Mouse (Mus musculus) activated CD4-positive, CD25-positive, alpha-beta regulatory T cell, adult 4 months (primary cell): ENCODE results near the gene Gm5678. TPM values are rescaled to one million over a fixed set of nuclear protein-coding genes. Genes with fewer than 3 reads are reported as not detected.
"Not testable (repeated sequence)": the region's sequence is repeated elsewhere in the genome, so short reads cannot be mapped to it uniquely, and the experiment has no call there.

Source experiments
- ATAC-seq: one replicate; pipeline ENCODE4 v1.8.0; 2017
- polyA plus RNA-seq, 2 experiments: library from polyadenylated mRNA; unstranded; fragments of 100-300 nt; shearing (Covaris generic); gene quantifications; one replicate each; pipeline ENCODE4 v1.2.1; 2017

Gene Gm5678
- polyA plus RNA-seq, 2 experiments from 2014 or later, result 0.78 TPM; not detected in 1

GRCm38 (mm10) chr16:93608731-93609130 is 19.2 kb upstream of the Gm5678 start:
- no peak for ATAC-seq

GRCm38 (mm10) chr16:93609796-93610195 is 18.1 kb upstream of the Gm5678 start:
- no peak for ATAC-seq

- ATAC-seq, result no peak
Observed at GRCm38 (mm10) chr16:93610961-93611360, 16.9 kb upstream of the Gm5678 start.

- ATAC-seq, result peak; percentile 95
Observed at GRCm38 (mm10) chr16:93615118-93615870, 12.6 kb upstream of the Gm5678 start.

- ATAC-seq, result not testable (repeated sequence)
Observed at GRCm38 (mm10) chr16:93623759-93624158, 4.1 kb upstream of the Gm5678 start.

GRCm38 (mm10) chr16:93624671-93625070 is 3.2 kb upstream of the Gm5678 start:
- ATAC-seq, result no peak

GRCm38 (mm10) chr16:93626745-93627144 is 1.2 kb upstream of the Gm5678 start:
- ATAC-seq, result no peak

GRCm38 (mm10) chr16:93644006-93644405 is 16.1 kb downstream of the Gm5678 start:
- ATAC-seq, result no peak

- ATAC-seq, result no peak
Observed at GRCm38 (mm10) chr16:93648441-93649183, 20.7 kb downstream of the Gm5678 start.

- no peak for ATAC-seq
Observed at GRCm38 (mm10) chr16:93667976-93668375, 40.1 kb downstream of the Gm5678 start.

- no peak for ATAC-seq
Observed at GRCm38 (mm10) chr16:93669521-93669920, 41.6 kb downstream of the Gm5678 start.

- ATAC-seq, result not testable (repeated sequence)
Observed at GRCm38 (mm10) chr16:93670466-93670865, 42.6 kb downstream of the Gm5678 start.

GRCm38 (mm10) chr16:93671064-93671463 is 43.2 kb downstream of the Gm5678 start:
- no peak for ATAC-seq

- no peak for ATAC-seq
Observed at GRCm38 (mm10) chr16:93676376-93676775, 48.5 kb downstream of the Gm5678 start.

- ATAC-seq, result no peak
Observed at GRCm38 (mm10) chr16:93678206-93678605, 50.3 kb downstream of the Gm5678 start.

- no peak for ATAC-seq
Observed at GRCm38 (mm10) chr16:93679165-93679564, 51.3 kb downstream of the Gm5678 start.

Other genes starting within 250 kb of the Gm5678 start
- 10 to 100 TPM; 28.0 to 42.8 TPM for gene Setd4, start 24.0 kb upstream of the Gm5678 start, polyA plus RNA-seq
- 10 to 100 TPM; 36.4 to 44.7 TPM for gene Cbr1, start 22.2 kb upstream of the Gm5678 start, polyA plus RNA-seq
- not detected for gene Cbr3, start 55.1 kb downstream of the Gm5678 start, polyA plus RNA-seq
- gene Dop1b, start 83.8 kb downstream of the Gm5678 start, polyA plus RNA-seq, result 10 to 100 TPM; 24.5 to 25.5 TPM
- 10 to 100 TPM; 71.8 to 98.2 TPM for gene Morc3, start 204.0 kb downstream of the Gm5678 start, polyA plus RNA-seq